Mouse (Mus musculus): ENCODE data around the gene Llgl2.

The Llgl2 gene

GRCm38 (mm10) chr11:115881002-115881401, 57.2 kb downstream of the Llgl2 start:
- no peak for DNase-seq

DNA sequence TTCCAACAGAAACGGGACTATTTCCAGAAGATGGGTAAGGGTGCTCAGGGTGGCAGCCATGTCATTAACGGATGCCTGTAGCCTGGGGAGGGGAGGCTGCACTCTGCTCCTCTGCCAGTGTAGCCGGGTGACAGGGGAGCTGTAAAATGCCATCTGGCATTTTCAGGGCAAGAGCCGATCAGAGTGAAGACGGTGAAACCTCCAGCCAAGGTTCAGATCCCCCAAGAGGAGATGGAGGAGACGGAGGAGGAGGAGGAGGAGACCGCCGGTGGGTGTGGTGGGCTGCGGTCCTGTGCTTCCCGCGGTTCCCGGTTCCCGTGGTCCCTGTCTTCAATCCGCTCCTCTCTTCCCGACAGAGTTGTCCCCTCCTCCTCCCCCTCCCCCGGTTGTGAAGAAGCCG, 59.4 kb downstream of the Llgl2 start:
- no peak for DNase-seq

GRCm38 (mm10) chr11:115884361-115884760, 60.5 kb downstream of the Llgl2 start:
- no peak for DNase-seq

GRCm38 (mm10) chr11:115885281-115885680, 61.4 kb downstream of the Llgl2 start:
- DNase-seq = no peak

DNA sequence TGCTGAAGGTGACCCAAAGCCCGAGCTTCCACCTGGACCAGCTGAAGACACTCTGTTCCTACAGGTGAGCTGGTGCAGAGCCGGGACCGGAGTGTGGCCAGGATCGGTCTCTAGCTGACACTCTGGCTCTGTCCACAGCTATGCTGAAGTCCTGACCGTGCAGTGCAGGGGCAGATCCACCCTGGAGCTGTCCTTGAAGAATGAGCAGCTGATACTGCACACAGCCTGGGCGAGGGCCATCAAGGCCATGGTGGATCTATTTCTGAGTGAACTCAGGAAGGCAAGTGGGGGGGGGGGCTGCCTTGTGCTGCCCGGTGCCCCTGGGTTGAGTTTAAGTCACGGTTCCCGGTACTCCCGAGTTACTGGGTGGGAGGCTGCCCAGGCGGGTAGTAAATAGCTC, 62.6 kb downstream of the Llgl2 start:
- DNase-seq = no peak

DNA sequence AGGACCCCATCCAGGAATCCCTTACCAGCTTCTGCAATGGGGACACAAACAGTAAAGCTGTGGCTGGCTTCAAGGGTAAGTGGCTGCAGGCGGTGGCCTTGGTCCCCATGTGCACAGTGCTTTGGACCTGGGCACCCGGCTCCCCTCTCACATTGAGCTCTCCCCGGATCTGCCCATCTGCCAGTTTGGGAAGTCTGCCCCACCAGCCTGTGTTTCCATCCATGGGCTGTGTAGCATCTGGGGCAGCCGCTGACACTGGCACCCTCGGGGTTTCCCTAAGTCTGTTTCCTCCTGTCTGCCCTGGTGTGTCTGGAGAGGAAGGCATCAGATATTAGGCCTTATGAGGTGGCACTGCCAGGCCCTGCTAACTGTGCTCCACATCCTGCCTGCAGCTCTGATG, 64.2 kb downstream of the Llgl2 start:
- no peak for DNase-seq

- no peak for DNase-seq
These were observed 65.3 kb downstream of the Llgl2 start for GRCm38 (mm10) chr11:115889159-115889558.

DNA sequence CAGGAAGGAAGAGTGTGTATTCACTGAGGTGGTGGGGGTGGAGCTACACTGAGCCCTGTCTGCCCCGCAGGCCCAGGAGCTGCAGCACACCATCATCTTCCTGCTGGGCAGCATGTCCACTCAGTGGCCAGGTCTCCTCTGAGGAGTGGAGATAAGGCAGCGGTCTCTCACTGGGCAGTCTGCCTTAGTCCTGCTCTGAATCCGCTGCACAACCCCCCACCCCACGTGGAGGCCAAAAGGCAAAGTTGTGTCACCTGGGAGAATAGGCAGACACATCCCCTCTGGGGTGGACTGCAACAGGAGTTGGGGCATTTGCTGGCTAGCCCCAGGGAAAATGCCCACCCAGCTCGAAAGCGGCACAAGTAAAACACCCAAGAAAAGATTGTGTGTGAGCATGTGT, 68.4 kb downstream of the Llgl2 start:
- no peak for DNase-seq

GRCm38 (mm10) chr11:115893071-115893470, 69.2 kb downstream of the Llgl2 start:
- no peak for DNase-seq

GRCm38 (mm10) chr11:115894755-115895520, 71.1 kb downstream of the Llgl2 start:
- peak; percentile 92 for DNase-seq

- no peak for DNase-seq
These were observed 74.6 kb downstream of the Llgl2 start for GRCm38 (mm10) chr11:115898446-115898845.

DNA sequence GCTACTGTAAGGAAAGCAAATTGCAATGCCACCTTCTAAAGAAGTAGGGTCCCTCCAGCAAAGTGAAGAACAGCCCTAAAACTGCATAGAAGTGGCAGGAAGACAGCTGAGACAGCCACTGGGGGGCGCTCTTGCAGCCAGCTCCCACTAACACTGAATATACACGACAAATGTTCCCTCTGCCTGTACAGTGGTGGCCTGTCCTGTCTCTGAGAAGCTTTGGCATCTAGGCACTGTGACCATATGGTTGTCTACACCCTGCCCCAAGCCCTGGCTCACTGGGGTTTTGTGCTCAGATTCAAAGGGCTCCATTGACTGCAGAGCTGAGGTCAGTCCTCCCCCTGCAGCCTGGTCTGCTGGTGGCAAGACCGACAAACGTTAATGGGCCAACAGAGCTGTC, 75.0 kb downstream of the Llgl2 start:
- peak; percentile 93 for DNase-seq

- DNase-seq = peak; percentile 98
These were observed 75.8 kb downstream of the Llgl2 start, which contains the start of gene Smim5 for GRCm38 (mm10) chr11:115899486-115900266. TSS of gene Smim5 (plus strand) at chr11:115899966.

GRCm38 (mm10) chr11:115900561-115901337, 76.9 kb downstream of the Llgl2 start:
- peak; percentile 95 for DNase-seq

DNA sequence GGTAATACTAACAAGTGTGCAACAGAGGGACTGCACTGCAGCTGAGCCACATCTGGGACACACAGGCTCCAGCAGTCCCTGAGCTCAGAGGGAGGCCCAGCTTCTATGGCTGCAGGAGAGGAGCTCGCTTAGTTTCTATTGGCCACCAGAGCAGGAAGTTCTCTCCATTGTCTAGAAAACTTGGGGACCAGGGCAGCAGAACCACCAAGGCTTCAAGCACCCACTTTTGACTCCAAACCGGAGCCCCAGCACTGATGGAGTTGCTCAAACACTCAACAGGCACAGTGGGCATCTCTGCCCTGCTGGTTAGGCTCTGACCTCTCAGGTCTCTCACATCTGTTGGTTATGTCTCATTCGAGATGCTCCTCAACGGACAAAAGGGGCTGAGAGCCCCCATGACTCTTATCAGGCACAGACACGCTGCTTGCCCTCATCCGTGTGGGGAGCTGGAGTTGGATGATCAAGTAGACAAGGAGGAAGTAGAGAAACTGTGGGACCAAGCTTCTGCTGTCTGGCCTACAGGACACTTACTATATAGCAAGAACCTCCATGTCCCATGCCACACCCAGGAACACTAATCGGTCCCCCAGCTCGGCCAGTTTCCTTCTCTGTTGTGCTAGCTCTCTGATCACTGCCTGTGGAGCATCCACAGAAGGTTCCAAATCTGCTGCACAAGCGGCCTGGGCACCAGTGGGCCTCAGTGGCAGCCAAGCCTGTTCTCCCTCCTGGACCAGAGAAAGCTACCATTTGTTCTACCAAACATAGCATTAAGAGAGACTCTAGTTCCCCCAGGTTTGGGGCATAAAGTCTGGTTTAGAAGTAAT, 77.7 kb downstream of the Llgl2 start:
- DNase-seq = peak; percentile 91

GRCm38 (mm10) chr11:115902177-115902576, 78.3 kb downstream of the Llgl2 start:
- peak; percentile 96 for DNase-seq

DNA sequence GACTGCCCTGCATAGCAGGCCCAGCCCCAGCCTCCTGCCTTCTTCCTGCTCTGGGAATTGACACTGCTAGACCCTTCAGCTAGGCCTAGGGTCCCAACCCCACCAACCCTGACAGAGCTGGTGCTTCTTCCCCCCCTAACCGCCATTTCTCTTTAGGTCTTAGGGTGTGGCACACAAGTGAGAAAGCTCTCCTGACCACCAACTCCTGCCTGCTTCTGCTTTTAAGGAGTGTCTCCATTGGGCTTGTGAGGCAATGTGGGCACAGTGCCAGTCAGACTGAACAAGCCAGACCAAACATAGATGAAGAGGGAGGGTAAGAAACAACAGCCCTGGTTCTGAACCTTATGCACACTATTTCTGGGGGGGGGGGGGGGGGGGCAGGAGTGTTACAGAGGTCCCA, 79.0 kb downstream of the Llgl2 start:
- peak; percentile 97 for DNase-seq

- DNase-seq = peak; percentile 98
These were observed 79.8 kb downstream of the Llgl2 start for GRCm38 (mm10) chr11:115903384-115904230.

DNA sequence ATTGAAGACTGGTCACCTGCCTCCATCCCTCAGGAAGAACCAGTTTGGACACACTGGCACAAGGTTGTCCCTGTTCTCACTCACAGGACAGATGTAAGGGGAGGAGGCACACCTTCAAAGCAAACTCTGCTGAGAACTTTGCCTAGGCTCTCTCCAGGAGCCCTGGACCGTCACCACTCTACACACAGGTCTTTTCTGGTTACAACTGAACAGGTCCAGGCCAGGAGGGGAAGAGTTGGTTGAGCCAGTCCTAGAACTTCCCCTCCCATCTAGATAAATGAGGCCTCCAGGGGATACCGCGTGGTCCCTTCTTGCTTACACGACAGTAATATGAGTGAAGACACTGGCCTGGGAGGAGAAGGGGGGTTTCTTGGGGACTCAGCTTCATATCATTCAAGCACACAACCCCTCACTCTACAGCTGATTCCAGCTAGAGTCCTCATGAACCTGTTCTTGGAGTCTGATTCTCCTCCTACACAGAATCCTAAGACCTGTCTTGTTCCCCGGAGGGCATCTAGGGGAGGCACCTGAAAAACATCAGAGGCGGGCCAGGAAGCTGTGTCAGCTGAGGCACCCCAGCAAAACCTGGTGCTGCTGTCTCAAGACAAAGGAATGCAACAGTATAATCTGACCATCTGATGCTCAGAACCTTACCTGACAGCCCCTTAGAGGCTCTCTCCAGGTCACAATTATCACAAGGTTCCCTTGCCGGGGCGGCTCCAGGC, 80.5 kb downstream of the Llgl2 start:
- no peak for DNase-seq

Measured in heart, adult 11 months (tissue).